In the genomic region with DNA sequence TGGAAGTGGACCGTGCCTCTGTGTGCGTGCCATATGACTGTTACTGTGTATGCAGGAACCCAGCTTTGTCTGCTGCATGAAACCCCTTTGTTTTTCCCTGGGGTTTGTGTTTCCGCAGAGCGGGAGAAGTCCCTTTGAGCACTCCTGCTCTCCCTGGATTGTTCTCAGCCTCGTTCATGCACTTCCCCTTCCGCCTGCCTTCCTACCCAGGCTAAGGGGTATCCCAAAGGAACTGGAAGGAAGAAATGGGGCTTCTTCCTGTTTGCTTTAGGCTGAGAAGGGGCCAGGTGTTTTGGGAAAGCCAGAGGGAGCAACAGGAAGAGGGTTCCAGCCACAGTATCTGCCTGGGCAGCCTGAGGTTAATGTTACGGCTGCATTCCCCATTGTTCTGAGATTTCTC, we compare ENCODE assay signal across 9 mouse cellular contexts. TPM values are rescaled to one million over a fixed set of nuclear protein-coding genes. Genes with fewer than 3 reads are reported as not detected.
DNase-seq lines count a peak whose midpoint lies in the region; ATAC-seq and TF ChIP-seq lines count a peak whose summit lies in the region.
"Had no signal": no experiment of that assay in that cellular context is flagged by ENCODE, and none has a peak within 500 bp of the region (broad histone marks: within the 10 kb centered on the region; RNA-seq: fewer than 3 reads in every experiment).

No protein-coding gene starts in this region.

- no peak overlapping the region for H3K4me2 ChIP-seq in lung, embryonic 16.5 days (ENCODE audit: low read depth, low read length)
- peak overlapping the region; percentile 7; the same call in 1 of the 2 replicates for H3K4me2 ChIP-seq in intestine, embryonic 16.5 days (ENCODE audit: low read depth, low read length)
- H3K4me2 ChIP-seq in neural tube, embryonic 15.5 days, result peak overlapping the region; percentile 91

- H3K36me3 ChIP-seq in lung, embryonic 16.5 days (ENCODE audit: control insufficient read depth, insufficient read depth, low read length), result no peaks in the 10 kb centered on the region
- H3K36me3 ChIP-seq in intestine, embryonic 16.5 days (ENCODE audit: control insufficient read depth, insufficient read depth, low read length), result no peaks in the 10 kb centered on the region
- H3K36me3 ChIP-seq in neural tube, embryonic 15.5 days, result peaks cover 5% of the 10 kb centered on the region; the same call in 1 of the 2 replicates

- TF ChIP-seq POLR2A in cerebellum, adult 2 months (IDR thresholded peaks at IDR 0.05; ENCODE audit: borderline replicate concordance, insufficient read depth, low read length), result no peak

- H3K9me3 ChIP-seq in lung, embryonic 16.5 days (ENCODE audit: control insufficient read depth, low read length), result no peaks in the 10 kb centered on the region
- no peaks in the 10 kb centered on the region for H3K9me3 ChIP-seq in intestine, embryonic 16.5 days (ENCODE audit: control insufficient read depth, low read length)
- no peaks in the 10 kb centered on the region for H3K9me3 ChIP-seq in neural tube, embryonic 15.5 days (replicated peaks)
- H3K9me3 ChIP-seq: megakaryocyte, embryonic 14.5 days had no signal

- no peak overlapping the region for H3K27ac ChIP-seq in cerebellum, adult 2 months (ENCODE audit: insufficient read depth, low read length)
- peak overlapping the region; percentile 84 for H3K27ac ChIP-seq in lung, embryonic 16.5 days (ENCODE audit: low read length)
- peak overlapping the region; percentile 50; the same call in 1 of the 2 replicates for H3K27ac ChIP-seq in intestine, embryonic 16.5 days (ENCODE audit: low read length)
- H3K27ac ChIP-seq in neural tube, embryonic 15.5 days (replicated peaks), result 0 out of 2 replicates have a peak overlapping the region, but pooled peaks have one; percentile 37

- H3K9ac ChIP-seq in lung, embryonic 16.5 days (ENCODE audit: low read length), result peak overlapping the region; percentile 22
- H3K9ac ChIP-seq in intestine, embryonic 16.5 days (ENCODE audit: low read depth, low read length), result 0 out of 2 replicates have a peak overlapping the region, but pooled peaks have one; percentile 24
- H3K9ac ChIP-seq in neural tube, embryonic 15.5 days (replicated peaks), result 0 out of 2 replicates have a peak overlapping the region, but pooled peaks have one; percentile 14

- peak in 1 of 2 experiments; percentile 23 for DNase-seq in cerebellum, adult 2 months
- no peak for DNase-seq in cerebellum, adult 9-10 months
- DNase-seq in lung, postnatal 14 days, result no peak
- DNase-seq in c-Kit-positive CD71-positive TER-119-positive erythroid progenitor cells, embryonic 14.5 days (ENCODE audit: low spot score), result no peak
- DNase-seq in layer of hippocampus, postnatal 25 days (ENCODE audit: extremely low spot score in 1 of 2, low spot score in 1 of 2), result no peak

- WGBS in cerebellum, adult 2 months, result 22% methylated on average over 7 of the region's 7 CpGs
- 59% methylated on average over 7 of the region's 7 CpGs for WGBS in lung, embryonic 16.5 days
- 67% methylated on average over 7 of the region's 7 CpGs for WGBS in intestine, embryonic 16.5 days
- 54% methylated on average over 7 of the region's 7 CpGs for WGBS in neural tube, embryonic 15.5 days

- peaks cover 31% of the 10 kb centered on the region for H3K4me1 ChIP-seq in cerebellum, adult 2 months (ENCODE audit: control insufficient read depth, insufficient read depth, low read length)
- H3K4me1 ChIP-seq in lung, embryonic 16.5 days (replicated peaks; ENCODE audit: control insufficient read depth, insufficient read depth, low read length), result peaks cover 31% of the 10 kb centered on the region
- peaks cover 40% of the 10 kb centered on the region for H3K4me1 ChIP-seq in intestine, embryonic 16.5 days (ENCODE audit: control insufficient read depth, insufficient read depth, low read length)
- H3K4me1 ChIP-seq in neural tube, embryonic 15.5 days, result peaks cover 56% of the 10 kb centered on the region

- ATAC-seq in lung, embryonic 16.5 days (ENCODE audit: low read depth), result no peak
- no peak for ATAC-seq in intestine, embryonic 16.5 days
- no peak for ATAC-seq in neural tube, embryonic 15.5 days (ENCODE audit: low FRiP score)

- peak overlapping the region; percentile 28 for H3K4me3 ChIP-seq in cerebellum, adult 2 months (replicated peaks; ENCODE audit: insufficient read depth, low read depth, low read length)
- H3K4me3 ChIP-seq in lung, embryonic 16.5 days (ENCODE audit: low read length), result no peak overlapping the region
- H3K4me3 ChIP-seq in intestine, embryonic 16.5 days (ENCODE audit: low read length), result no peak overlapping the region
- no peak overlapping the region for H3K4me3 ChIP-seq in neural tube, embryonic 15.5 days (replicated peaks)

- no peak for TF ChIP-seq CTCF in cerebellum, adult 2 months (IDR thresholded peaks at IDR 0.05; ENCODE audit: borderline replicate concordance, insufficient read depth, low read depth, low read length)

- no peaks in the 10 kb centered on the region for H3K27me3 ChIP-seq in cerebellum, adult 2 months (ENCODE audit: control insufficient read depth, insufficient read depth, low read length)
- no peaks in the 10 kb centered on the region for H3K27me3 ChIP-seq in lung, embryonic 16.5 days (ENCODE audit: control insufficient read depth, insufficient read depth, low read depth, low read length)
- H3K27me3 ChIP-seq in intestine, embryonic 16.5 days (replicated peaks; ENCODE audit: control insufficient read depth, insufficient read depth, low read length), result no peaks in the 10 kb centered on the region
- H3K27me3 ChIP-seq in neural tube, embryonic 15.5 days (replicated peaks), result no peaks in the 10 kb centered on the region
- H3K27me3 ChIP-seq: megakaryocyte, embryonic 14.5 days had no signal

RNA-seq across cellular contexts. Expression of gene Agap3, which starts 3.6 kb away (rescaled TPM):
- 402 and 421 TPM in 2 replicates for polyA plus RNA-seq in cerebellum, adult 2 months (2012; rRNA removed)
- polyA plus RNA-seq in lung, embryonic 16.5 days (2015; fragmentation: Nextera tagmentation; extraction: Ambion mirVana), result 18.6 and 22.1 TPM in 2 replicates
- polyA plus RNA-seq in intestine, embryonic 16.5 days (2015; fragmentation: Nextera tagmentation; extraction: Ambion mirVana), result 10.2 and 10.7 TPM in 2 replicates
- polyA plus RNA-seq in neural tube, embryonic 15.5 days (2015; fragmentation: Nextera tagmentation; extraction: Ambion mirVana), result 60.2 and 101 TPM in 2 replicates
- 100 to 1,000 TPM; 611 to 653 TPM for total RNA-seq in layer of hippocampus, postnatal 25 days (2021)

RNA-seq across cellular contexts. Expression of gene Tmub1, which starts 8.0 kb away (rescaled TPM):
- polyA plus RNA-seq in cerebellum, adult 2 months (2012; rRNA removed), result 60.6 and 61.1 TPM in 2 replicates
- 18.0 and 19.6 TPM in 2 replicates for polyA plus RNA-seq in lung, embryonic 16.5 days (2015; fragmentation: Nextera tagmentation; extraction: Ambion mirVana)
- 28.5 and 28.7 TPM in 2 replicates for polyA plus RNA-seq in intestine, embryonic 16.5 days (2015; fragmentation: Nextera tagmentation; extraction: Ambion mirVana)
- polyA plus RNA-seq in neural tube, embryonic 15.5 days (2015; fragmentation: Nextera tagmentation; extraction: Ambion mirVana), result 54.8 and 62.8 TPM in 2 replicates
- 10 to 100 TPM; 21.2 to 27.2 TPM for total RNA-seq in layer of hippocampus, postnatal 25 days (2021)

RNA-seq across cellular contexts. Expression of gene Fastk, which starts 10.5 kb away (rescaled TPM):
- polyA plus RNA-seq in cerebellum, adult 2 months (2012; rRNA removed), result 246 and 265 TPM in 2 replicates
- polyA plus RNA-seq in lung, embryonic 16.5 days (2015; fragmentation: Nextera tagmentation; extraction: Ambion mirVana), result 96.6 and 99.2 TPM in 2 replicates
- 113 and 117 TPM in 2 replicates for polyA plus RNA-seq in intestine, embryonic 16.5 days (2015; fragmentation: Nextera tagmentation; extraction: Ambion mirVana)
- polyA plus RNA-seq in neural tube, embryonic 15.5 days (2015; fragmentation: Nextera tagmentation; extraction: Ambion mirVana), result 111 TPM in 2 replicates
- total RNA-seq in layer of hippocampus, postnatal 25 days (2021), result 100 to 1,000 TPM; 119 to 121 TPM

RNA-seq across cellular contexts. Expression of gene Slc4a2, which starts 32.0 kb away (rescaled TPM):
- 81.3 and 88.0 TPM in 2 replicates for polyA plus RNA-seq in cerebellum, adult 2 months (2012; rRNA removed)
- polyA plus RNA-seq in lung, embryonic 16.5 days (2015; fragmentation: Nextera tagmentation; extraction: Ambion mirVana), result 45.1 and 48.9 TPM in 2 replicates
- polyA plus RNA-seq in intestine, embryonic 16.5 days (2015; fragmentation: Nextera tagmentation; extraction: Ambion mirVana), result 52.7 and 59.2 TPM in 2 replicates
- polyA plus RNA-seq in neural tube, embryonic 15.5 days (2015; fragmentation: Nextera tagmentation; extraction: Ambion mirVana), result 15.3 and 19.1 TPM in 2 replicates
- 10 to 100 TPM; 31.7 to 34.4 TPM for total RNA-seq in layer of hippocampus, postnatal 25 days (2021)

RNA-seq across cellular contexts. Expression of gene Cdk5, which starts 32.3 kb away (rescaled TPM):
- 221 and 222 TPM in 2 replicates for polyA plus RNA-seq in cerebellum, adult 2 months (2012; rRNA removed)
- 43.0 and 45.8 TPM in 2 replicates for polyA plus RNA-seq in lung, embryonic 16.5 days (2015; fragmentation: Nextera tagmentation; extraction: Ambion mirVana)
- polyA plus RNA-seq in intestine, embryonic 16.5 days (2015; fragmentation: Nextera tagmentation; extraction: Ambion mirVana), result 37.0 and 38.1 TPM in 2 replicates
- polyA plus RNA-seq in neural tube, embryonic 15.5 days (2015; fragmentation: Nextera tagmentation; extraction: Ambion mirVana), result 113 and 133 TPM in 2 replicates
- total RNA-seq in layer of hippocampus, postnatal 25 days (2021), result 100 to 1,000 TPM; 126 to 130 TPM
